13 mouse cellular contexts compared by ENCODE assay signal in the genomic region with DNA sequence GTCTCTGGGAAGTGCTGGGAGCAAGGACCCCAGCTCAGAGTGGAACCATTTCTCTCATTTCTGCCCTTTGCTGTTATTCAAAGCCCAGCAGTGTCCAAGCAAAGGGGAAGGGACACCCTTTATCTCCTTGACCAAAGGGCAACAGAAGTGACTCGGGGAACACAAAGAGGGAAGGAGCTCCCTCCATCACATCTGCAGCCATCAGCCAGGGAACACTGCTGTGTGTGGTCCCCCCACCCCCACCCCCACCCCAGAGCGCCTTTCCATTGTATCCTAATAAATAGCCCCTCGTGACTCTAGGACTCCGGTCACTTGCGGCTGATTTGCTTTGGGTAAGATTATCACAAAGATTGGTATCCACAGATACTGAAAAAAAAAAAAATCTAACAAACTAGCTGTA. TPM values are rescaled to one million over a fixed set of nuclear protein-coding genes. Genes with fewer than 3 reads are reported as not detected.
DNase-seq lines count a peak whose midpoint lies in the region; ATAC-seq and TF ChIP-seq lines count a peak whose summit lies in the region.
"Had no signal": no experiment of that assay in that cellular context is flagged by ENCODE, and none has a peak within 500 bp of the region (broad histone marks: within the 10 kb centered on the region; RNA-seq: fewer than 3 reads in every experiment).

No protein-coding gene starts in this region.

- H3K9me3 ChIP-seq in heart, embryonic 10.5 days, result no peaks in the 10 kb centered on the region
- H3K9me3 ChIP-seq in hindbrain, embryonic 12.5 days (replicated peaks), result no peaks in the 10 kb centered on the region
- no peaks in the 10 kb centered on the region for H3K9me3 ChIP-seq in midbrain, embryonic 13.5 days

- H3K4me3 ChIP-seq in heart, embryonic 10.5 days, result no peak overlapping the region
- no peak overlapping the region for H3K4me3 ChIP-seq in heart, adult 2 months
- H3K4me3 ChIP-seq in hindbrain, embryonic 12.5 days, result no peak overlapping the region
- no peak overlapping the region for H3K4me3 ChIP-seq in midbrain, embryonic 13.5 days (replicated peaks)

- TF ChIP-seq CTCF in heart, adult 2 months (IDR thresholded peaks at IDR 0.05), result no peak

- no peaks in the 10 kb centered on the region for H3K27me3 ChIP-seq in heart, embryonic 10.5 days (ENCODE audit: insufficient read depth, poor library complexity, severe bottlenecking)
- H3K27me3 ChIP-seq in heart, adult 2 months (ENCODE audit: control insufficient read depth, insufficient read depth, low read length), result no peaks in the 10 kb centered on the region
- no peaks in the 10 kb centered on the region for H3K27me3 ChIP-seq in hindbrain, embryonic 12.5 days
- no peaks in the 10 kb centered on the region for H3K27me3 ChIP-seq in midbrain, embryonic 13.5 days
- H3K27me3 ChIP-seq: Patski had no signal

- TF ChIP-seq EP300 in heart, adult 2 months (IDR thresholded peaks at IDR 0.05; ENCODE audit: insufficient read depth, low read depth, low read length), result no peak

- H3K9ac ChIP-seq in heart, adult 2 months (ENCODE audit: low read depth, low read length), result no peak overlapping the region
- no peak overlapping the region for H3K9ac ChIP-seq in hindbrain, embryonic 12.5 days
- H3K9ac ChIP-seq in midbrain, embryonic 13.5 days (replicated peaks), result peak overlapping the region; percentile 50; the same call in 1 of the 2 replicates

- peak overlapping the region; percentile 77; the same call in 1 of the 2 replicates for H3K27ac ChIP-seq in heart, embryonic 10.5 days
- H3K27ac ChIP-seq in heart, adult 2 months, result no peak overlapping the region; the same call in 1 of the 2 replicates
- H3K27ac ChIP-seq in hindbrain, embryonic 12.5 days, result peak overlapping the region; percentile 81
- H3K27ac ChIP-seq in midbrain, embryonic 13.5 days, result peak overlapping the region; percentile 82

- ATAC-seq in hindbrain, embryonic 12.5 days (ENCODE audit: low FRiP score), result peak; percentile 20; the same call in 1 of the 2 replicates
- ATAC-seq in midbrain, embryonic 13.5 days, result no peak
- ATAC-seq in CD4-positive, CD25-positive, alpha-beta regulatory T cell, adult 4 months, result no peak
- no peak for ATAC-seq in granulocyte monocyte progenitor cell, adult 5-6 weeks (replicated peaks; ENCODE audit: poor library complexity, severe bottlenecking)
- ATAC-seq: Patski had no signal

- no peak for TF ChIP-seq POLR2A in heart, adult 2 months (IDR thresholded peaks at IDR 0.05; ENCODE audit: insufficient read depth, low read depth, low read length)

- H3K79me2 ChIP-seq in heart, adult 2 months (replicated peaks; ENCODE audit: control insufficient read depth, insufficient read depth, low read length), result no peaks in the 10 kb centered on the region; the same call in 1 of the 2 replicates

- peaks cover 22% of the 10 kb centered on the region; the same call in 1 of the 2 replicates for H3K36me3 ChIP-seq in heart, embryonic 10.5 days
- H3K36me3 ChIP-seq in heart, adult 2 months (ENCODE audit: control insufficient read depth, insufficient read depth, low read length), result no peaks in the 10 kb centered on the region
- H3K36me3 ChIP-seq in hindbrain, embryonic 12.5 days, result peaks cover 10% of the 10 kb centered on the region
- H3K36me3 ChIP-seq in midbrain, embryonic 13.5 days, result peaks cover 21% of the 10 kb centered on the region

- H3K4me2 ChIP-seq in hindbrain, embryonic 12.5 days (replicated peaks), result peak overlapping the region; percentile 33
- H3K4me2 ChIP-seq in midbrain, embryonic 13.5 days (replicated peaks), result peak overlapping the region; percentile 36
- H3K4me2 ChIP-seq: liver, embryonic 11.5 days had no signal

- DNase-seq in heart, embryonic 10.5 days (ENCODE audit: low spot score), result no peak
- DNase-seq in heart, adult 2 months, result no peak
- peak; percentile 72 for DNase-seq in embryo, embryonic 10.5 days (ENCODE audit: low spot score)
- no peak for DNase-seq in testis, postnatal 14 days (ENCODE audit: low spot score)
- DNase-seq: gastrocnemius, postnatal 10 days had no signal

- peaks cover 23% of the 10 kb centered on the region for H3K4me1 ChIP-seq in heart, embryonic 10.5 days
- H3K4me1 ChIP-seq in heart, adult 2 months (ENCODE audit: control insufficient read depth, insufficient read depth, low read length), result peaks cover 9% of the 10 kb centered on the region
- H3K4me1 ChIP-seq in hindbrain, embryonic 12.5 days, result peaks cover 60% of the 10 kb centered on the region
- H3K4me1 ChIP-seq in midbrain, embryonic 13.5 days (replicated peaks), result peaks cover 68% of the 10 kb centered on the region

- 38% methylated on average over 5 of the region's 5 CpGs for WGBS in heart, embryonic 10.5 days
- 35% methylated on average over 5 of the region's 5 CpGs for WGBS in heart, adult 2 months
- WGBS in hindbrain, embryonic 12.5 days, result 7% methylated on average over 5 of the region's 5 CpGs
- WGBS in midbrain, embryonic 13.5 days, result under 1% methylated on average over 5 of the region's 5 CpGs

- intact Hi-C loops in heart, adult 2 months (cut with DNase I), result no loop called here

RNA-seq across cellular contexts. Expression of a gene that starts 41.3 kb away (rescaled TPM):
- polyA plus RNA-seq in heart, embryonic 10.5 days (2016; fragmentation: Nextera tagmentation; extraction: Ambion mirVana), result 164 and 186 TPM in 2 replicates
- total RNA-seq in heart, adult 2 months (2021), result 10 to 100 TPM; 10.2 to 14.6 TPM
- polyA plus RNA-seq in heart, adult 2 months (2012; rRNA removed), result 2.1 and 3.5 TPM in 2 replicates
- polyA plus RNA-seq in hindbrain, embryonic 12.5 days (2016; fragmentation: Nextera tagmentation; extraction: Ambion mirVana), result 1,280 and 1,328 TPM in 2 replicates
- polyA plus RNA-seq in midbrain, embryonic 13.5 days (2015; fragmentation: Nextera tagmentation; extraction: Ambion mirVana), result 2,051 and 2,103 TPM in 2 replicates
- polyA plus RNA-seq in CD4-positive, CD25-positive, alpha-beta regulatory T cell, adult 4 months (2017; shearing (Covaris generic)), result under 1 TPM; 0.16 to 0.26 TPM
- total RNA-seq in granulocyte monocyte progenitor cell, adult 5-6 weeks (2014; fragmentation: Nextera tagmentation), result not detected in 2 replicates
- 0.15 TPM in 1 of 2 replicates, not detected in the other for total RNA-seq in granulocyte monocyte progenitor cell, adult 5-6 weeks (2017)
- total RNA-seq: common myeloid progenitor, adult 5-6 weeks; megakaryocyte-erythroid progenitor cell, adult 5-6 weeks had no signal

Comparison
In these comparisons a context has a peak if more than half of its experiments do, and no peak if none do; other contexts are left out.
1. RNA of a gene that starts 41.3 kb away (polyA plus RNA-seq): 2,051 to 2,103 TPM in midbrain, embryonic 13.5 days, 1,280 to 1,328 TPM in hindbrain, embryonic 12.5 days and 164 to 186 TPM in heart, embryonic 10.5 days; 2.1 to 3.5 TPM in heart, adult 2 months and 0.16 to 0.26 TPM in CD4-positive, CD25-positive, alpha-beta regulatory T cell, adult 4 months; every median in the first group is over 10 times any median in the second.